Mouse (Mus musculus) kidney, adult 2 months (tissue): Measurements from ENCODE around the gene Adig.

Experiments used
- CTCF ChIP-seq: fragments of 200-500 bp; conservative IDR thresholded peaks from 2 replicates; pipeline ENCODE4 v1.5.1; 2011; ENCODE audit warnings: low read depth, mild to moderate bottlenecking, control low read depth, low read length, moderate library complexity, mixed read lengths; ENCODE audit not compliant: insufficient read depth, insufficient read length
- POLR2A ChIP-seq: fragments of 200-500 bp; IDR thresholded peaks from one replicate; pipeline ENCODE4 v1.6.1; 2011; ENCODE audit warnings: low read depth, low read length, control low read depth

DNA sequence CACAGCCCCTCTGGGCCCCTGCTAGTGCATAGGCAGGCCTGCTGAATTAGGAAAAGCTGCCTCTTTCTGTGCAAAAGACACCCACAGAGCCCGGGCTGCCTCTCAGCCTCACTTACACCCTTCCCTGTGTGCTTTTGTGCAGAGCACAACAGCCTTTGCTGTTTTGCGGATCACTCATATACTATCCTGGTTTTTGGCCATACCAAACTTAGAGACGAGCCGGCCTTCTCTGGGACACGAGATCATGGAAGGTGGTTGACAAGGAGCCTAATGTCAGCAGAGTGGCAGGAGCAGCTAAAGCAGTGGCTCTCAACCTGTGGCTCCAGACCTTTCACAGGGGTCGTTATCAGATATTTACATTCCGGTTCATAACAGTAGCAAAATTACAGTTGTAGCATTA is 814 bp downstream of the Adig start:
- no peak for TF ChIP-seq POLR2A
- no peak for TF ChIP-seq CTCF
